Mouse (Mus musculus) limb, embryonic 12.5 days (tissue): ENCODE data around the gene Fgfr2. TPM values are rescaled to one million over a fixed set of nuclear protein-coding genes. Genes with fewer than 3 reads are reported as not detected.

Experiments used
- ATAC-seq: fragments of 200-750 bp; cut with Nextera tagmentation; 2 replicates; pipeline ENCODE4 v1.8.0; 2017; ENCODE audit warnings: low read depth, moderate TSS enrichment; ENCODE audit not compliant: insufficient number of reproducible peaks, insufficient read depth, low FRiP score, low TSS enrichment
- H3K27ac ChIP-seq: fragments of 300-500 bp; sonication (generic); 2 replicates; pipeline ENCODE4 v1.5.1; 2016; ENCODE audit warnings: mild to moderate bottlenecking, moderate library complexity
- H3K27me3 ChIP-seq: fragments of 300-500 bp; sonication (generic); 2 replicates; pipeline ENCODE4 v1.6.1; 2016; ENCODE audit warnings: mild to moderate bottlenecking, moderate library complexity
- H3K36me3 ChIP-seq: fragments of 300-500 bp; sonication (generic); 2 replicates; pipeline ENCODE4 v1.6.1; 2016; ENCODE audit warnings: mild to moderate bottlenecking, moderate library complexity
- H3K4me1 ChIP-seq: fragments of 300-500 bp; sonication (generic); replicated peaks from 2 replicates; pipeline ENCODE4 v1.6.1; 2016
- H3K4me2 ChIP-seq: fragments of 300-500 bp; sonication (generic); 2 replicates; pipeline ENCODE4 v1.6.1; 2016; ENCODE audit warnings: mild to moderate bottlenecking, moderate library complexity
- H3K4me3 ChIP-seq: fragments of 300-500 bp; sonication (generic); replicated peaks from 2 replicates; pipeline ENCODE4 v1.5.1; 2016; ENCODE audit warnings: mild to moderate bottlenecking
- H3K9ac ChIP-seq: fragments of 300-500 bp; sonication (generic); replicated peaks from 2 replicates; pipeline ENCODE4 v1.6.1; 2016; ENCODE audit warnings: mild to moderate bottlenecking, moderate library complexity
- H3K9me3 ChIP-seq: fragments of 300-500 bp; sonication (generic); 2 replicates; pipeline ENCODE4 v1.6.1; 2016; ENCODE audit warnings: mild to moderate bottlenecking, moderate library complexity
- WGBS: fragments of 180-500 bp; shearing (Covaris S2); methylation state at CpG from one replicate; pipeline ENCODE4 v1.1.7; 2016; 5-methylcytosine and 5-hydroxymethylcytosine counted together
- polyA plus RNA-seq: library from polyadenylated mRNA; unstranded; fragments of >200 nt; fragmentation: Nextera tagmentation; extraction: Ambion mirVana; gene quantifications from 2 replicates; pipeline ENCODE4 v1.2.1, GENCODE M21; 2016

Fgfr2 gene
- polyA plus RNA-seq, 1 experiment from 2014 or later, result 112 TPM

DNA sequence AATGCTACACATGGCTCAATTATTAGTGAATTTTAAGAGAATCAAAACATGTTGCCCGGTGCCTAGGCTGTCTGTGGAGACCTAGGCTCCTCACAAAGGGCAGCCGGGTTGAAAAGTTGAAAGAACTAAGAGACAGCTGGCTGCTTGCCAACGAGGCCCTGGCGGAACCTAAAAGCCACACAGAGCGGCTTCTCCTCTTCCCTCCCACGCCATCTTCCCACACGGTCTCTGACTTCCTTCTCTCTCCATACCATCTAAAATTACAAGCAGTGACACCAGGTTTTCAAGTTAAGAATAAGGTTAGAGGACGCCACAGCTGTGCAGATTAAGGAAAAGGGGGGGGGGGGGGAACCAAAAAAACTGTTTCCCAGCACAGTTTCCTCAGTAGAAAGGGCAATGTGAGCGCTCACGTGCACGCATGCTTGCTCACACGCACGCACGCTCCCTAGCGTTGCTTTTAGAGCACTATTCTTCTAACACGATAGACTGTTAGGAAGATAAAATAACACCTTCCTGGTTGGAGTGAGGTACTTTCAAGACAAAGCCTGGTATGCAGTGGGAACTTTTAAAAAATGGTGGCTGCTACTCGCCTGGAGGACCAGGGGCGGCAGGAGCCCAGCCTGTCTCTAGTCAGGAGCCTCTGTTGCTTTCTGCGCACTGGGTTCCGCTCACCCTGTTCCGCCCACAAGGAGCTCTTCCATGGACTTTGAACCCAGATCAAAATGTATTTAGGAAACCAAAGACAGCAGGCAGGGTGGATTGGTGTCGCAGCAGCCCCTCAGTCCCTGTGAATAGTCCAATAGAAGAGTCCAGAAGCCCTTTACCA, 2491.4 kb downstream of the Fgfr2 start:
- ATAC-seq, result no peak
- Histone ChIP-seq H3K9me3 (no peaks in the 10 kb centered on the region), H3K36me3 (no peaks in the 10 kb centered on the region), H3K4me2 (no peak overlapping the region), H3K9ac (no peak overlapping the region), H3K4me3 (no peak overlapping the region), H3K27ac (no peak overlapping the region), H3K4me1 (peaks cover 15% of the 10 kb centered on the region), H3K27me3 (no peaks in the 10 kb centered on the region)
- 65% methylated on average over 22 of the region's 22 CpGs for WGBS

DNA sequence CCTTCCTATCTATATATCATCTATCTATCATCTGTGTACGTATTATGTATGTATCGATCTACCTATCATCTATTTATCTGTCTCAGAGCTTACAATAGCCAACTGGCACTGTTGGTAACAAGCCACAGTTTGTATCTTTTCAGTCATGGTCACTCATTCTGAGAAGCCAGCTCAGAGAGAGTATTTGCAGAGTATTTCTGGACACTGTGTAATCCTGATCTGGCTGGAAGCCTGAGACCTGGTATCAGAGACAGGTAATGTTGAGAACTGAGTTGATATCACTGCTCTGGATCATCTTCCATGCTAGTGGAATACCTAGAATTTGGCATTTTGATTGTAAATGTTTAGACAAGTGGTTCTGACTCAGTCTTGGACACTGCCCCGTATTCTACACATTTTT, 2492.2 kb downstream of the Fgfr2 start:
- Histone ChIP-seq H3K4me3 (no peak overlapping the region), H3K27ac (no peak overlapping the region), H3K4me1 (peaks cover 14% of the 10 kb centered on the region), H3K27me3 (no peaks in the 10 kb centered on the region), H3K36me3 (no peaks in the 10 kb centered on the region), H3K4me2 (no peak overlapping the region), H3K9me3 (no peaks in the 10 kb centered on the region), H3K9ac (no peak overlapping the region)
- no peak for ATAC-seq
- 91% methylated on average over 3 of the region's 3 CpGs for WGBS

DNA sequence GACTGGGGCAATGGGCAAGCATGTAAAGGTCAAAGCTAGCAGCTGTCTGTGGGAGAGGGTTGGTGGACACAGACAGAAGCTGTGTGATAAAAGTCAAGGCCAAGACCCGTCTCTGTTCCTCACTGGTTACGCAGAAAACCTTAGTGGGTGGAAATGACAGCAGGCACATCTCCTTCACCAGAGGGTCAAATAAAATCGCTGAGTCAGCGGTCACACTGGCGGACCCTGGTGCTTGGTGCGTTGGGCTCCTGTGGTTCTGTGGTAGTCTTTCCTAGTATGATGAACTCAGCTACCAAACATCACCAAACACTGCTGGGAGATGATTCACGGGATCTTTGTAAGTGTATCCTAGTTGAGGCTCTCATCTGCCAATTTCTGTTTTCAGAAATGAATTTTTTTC, 2493.2 kb downstream of the Fgfr2 start:
- H3K4me1 ChIP-seq, result peaks cover 7% of the 10 kb centered on the region
- 93% methylated on average over 7 of the region's 7 CpGs for WGBS
- H3K9me3 ChIP-seq, result no peaks in the 10 kb centered on the region
- H3K4me2 ChIP-seq, result no peak overlapping the region
- no peak overlapping the region for H3K27ac ChIP-seq
- ATAC-seq, result no peak
- H3K9ac ChIP-seq, result no peak overlapping the region
- H3K27me3 ChIP-seq, result no peaks in the 10 kb centered on the region
- H3K36me3 ChIP-seq, result no peaks in the 10 kb centered on the region
- no peak overlapping the region for H3K4me3 ChIP-seq

DNA sequence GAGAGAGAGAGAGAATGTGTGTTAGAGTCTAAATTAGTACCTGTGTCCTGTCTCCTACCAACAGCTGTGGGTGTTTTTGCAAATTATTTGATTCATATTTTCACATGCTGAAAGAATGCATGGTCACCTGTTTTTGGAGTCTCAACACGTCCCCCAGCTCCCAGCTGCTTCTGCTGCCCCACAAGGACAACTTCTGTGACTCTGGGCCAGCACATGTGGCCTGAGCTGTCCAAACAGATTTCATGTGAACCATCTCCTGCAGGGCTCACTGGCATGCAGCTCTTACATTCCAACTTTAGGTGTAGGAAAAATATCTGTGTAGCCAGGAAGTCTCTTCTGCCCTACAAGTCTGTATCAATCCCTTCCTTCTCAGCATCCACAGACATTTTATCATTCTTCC, 2494.5 kb downstream of the Fgfr2 start:
- Histone ChIP-seq H3K36me3 (no peaks in the 10 kb centered on the region), H3K4me3 (no peak overlapping the region), H3K4me2 (no peak overlapping the region), H3K27me3 (no peaks in the 10 kb centered on the region; the same call in 1 of the 2 replicates), H3K4me1 (no peaks in the 10 kb centered on the region; the same call in 1 of the 2 replicates), H3K9ac (no peak overlapping the region), H3K27ac (no peak overlapping the region), H3K9me3 (no peaks in the 10 kb centered on the region)
- ATAC-seq, result no peak
- WGBS, result 54% methylated on average over 1 of the region's 1 CpGs

DNA sequence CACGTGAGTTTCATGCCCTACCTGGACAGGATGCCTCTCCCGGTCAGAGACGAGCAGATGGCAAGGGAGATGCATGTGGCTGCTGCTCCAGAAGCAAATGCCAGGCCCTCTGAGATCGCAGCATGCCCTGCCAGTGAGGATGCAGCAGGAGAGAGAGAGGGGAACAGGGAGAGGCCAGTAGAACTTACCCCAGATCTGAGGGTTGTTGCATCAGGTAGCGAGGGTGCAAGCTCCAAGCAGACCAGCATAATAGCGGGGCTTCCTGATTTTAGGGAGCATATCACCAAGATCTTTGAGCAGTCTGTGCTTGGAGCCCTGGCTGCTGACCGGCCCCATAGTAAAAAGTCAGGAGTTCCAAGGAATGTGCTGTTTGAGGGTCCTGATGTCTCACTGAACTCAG, 2497.8 kb downstream of the Fgfr2 start:
- ATAC-seq, result no peak
- H3K27me3 ChIP-seq, result no peaks in the 10 kb centered on the region; the same call in none of the 2 replicates
- H3K4me2 ChIP-seq, result no peak overlapping the region
- no peak overlapping the region for H3K9ac ChIP-seq
- no peaks in the 10 kb centered on the region for H3K9me3 ChIP-seq
- H3K36me3 ChIP-seq, result no peaks in the 10 kb centered on the region
- 78% methylated on average over 7 of the region's 7 CpGs for whole genome bisulfite sequencing
- no peak overlapping the region for H3K27ac ChIP-seq
- no peaks in the 10 kb centered on the region for H3K4me1 ChIP-seq
- no peak overlapping the region for H3K4me3 ChIP-seq

DNA sequence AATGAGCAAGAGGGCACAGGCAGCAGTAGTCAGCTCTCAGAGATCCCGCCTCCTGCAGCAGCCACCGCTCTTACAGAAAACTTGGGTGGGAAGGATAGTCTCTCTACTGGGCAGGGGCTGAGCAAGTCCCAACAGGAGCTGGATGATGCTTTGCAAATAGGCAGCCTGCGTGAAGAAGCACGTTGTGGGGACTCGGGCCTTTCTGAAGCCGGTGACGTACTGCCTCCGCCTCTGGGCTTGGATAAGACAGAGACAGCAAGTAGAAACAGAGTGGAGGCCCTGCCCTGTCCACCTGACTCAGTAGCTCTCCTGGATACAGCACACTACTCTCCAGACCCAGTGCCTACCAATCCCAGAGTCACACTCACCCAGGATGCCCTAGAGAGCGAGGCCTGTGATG, 2498.9 kb downstream of the Fgfr2 start:
- Histone ChIP-seq H3K9me3 (no peaks in the 10 kb centered on the region), H3K9ac (no peak overlapping the region), H3K4me1 (no peaks in the 10 kb centered on the region), H3K36me3 (no peaks in the 10 kb centered on the region), H3K4me3 (no peak overlapping the region), H3K27ac (no peak overlapping the region), H3K4me2 (no peak overlapping the region), H3K27me3 (no peaks in the 10 kb centered on the region; the same call in none of the 2 replicates)
- 84% methylated on average over 9 of the region's 9 CpGs for WGBS
- no peak for ATAC-seq

DNA sequence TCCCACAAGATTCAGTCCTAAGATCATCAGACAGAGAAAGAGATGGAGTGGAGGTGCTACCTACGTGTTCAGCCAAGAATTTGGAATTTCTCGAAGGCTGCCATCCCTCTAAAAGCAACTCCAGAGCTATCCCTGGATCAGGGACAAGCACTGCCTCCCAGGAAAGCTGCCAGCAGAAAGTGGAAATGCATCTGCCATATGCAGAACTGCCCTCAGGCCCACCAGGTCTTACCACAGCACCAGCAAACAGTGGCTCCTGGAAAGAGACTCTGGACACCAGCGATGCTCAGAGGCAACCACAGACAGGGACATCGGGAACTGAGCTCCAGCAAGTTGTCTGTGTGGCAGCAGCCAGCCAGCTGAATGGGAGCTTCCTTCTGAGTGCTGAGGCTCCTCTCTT, 2500.8 kb downstream of the Fgfr2 start:
- ATAC-seq, result no peak
- Histone ChIP-seq H3K9me3 (no peaks in the 10 kb centered on the region), H3K4me1 (no peaks in the 10 kb centered on the region), H3K27me3 (no peaks in the 10 kb centered on the region; the same call in none of the 2 replicates), H3K36me3 (no peaks in the 10 kb centered on the region), H3K9ac (no peak overlapping the region), H3K4me2 (no peak overlapping the region), H3K4me3 (no peak overlapping the region), H3K27ac (no peak overlapping the region)
- 87% methylated on average over 4 of the region's 4 CpGs for WGBS

DNA sequence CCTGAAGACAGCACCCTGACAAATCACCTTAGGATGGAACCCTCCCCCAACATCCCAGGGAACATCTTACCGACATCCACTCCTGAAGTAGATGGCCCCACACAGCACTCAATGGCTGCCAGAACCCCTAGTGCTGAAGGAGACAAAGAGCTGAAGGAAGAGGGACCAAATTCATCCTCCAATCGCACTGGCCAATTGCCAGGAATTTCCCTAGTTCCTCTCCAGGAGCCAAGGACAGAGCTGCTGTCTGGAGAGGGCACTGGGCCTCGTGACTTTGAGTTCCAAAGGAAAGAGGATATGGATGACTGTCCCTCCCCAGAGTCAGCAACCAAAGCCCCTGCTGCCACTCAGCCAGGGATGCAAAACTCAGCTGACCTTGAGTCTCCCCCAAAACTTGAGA, 2501.2 kb downstream of the Fgfr2 start:
- Histone ChIP-seq H3K9me3 (no peaks in the 10 kb centered on the region), H3K9ac (no peak overlapping the region), H3K27me3 (no peaks in the 10 kb centered on the region; the same call in none of the 2 replicates), H3K4me3 (no peak overlapping the region), H3K27ac (no peak overlapping the region), H3K4me2 (no peak overlapping the region), H3K4me1 (no peaks in the 10 kb centered on the region), H3K36me3 (no peaks in the 10 kb centered on the region)
- ATAC-seq, result no peak
- WGBS, result 69% methylated on average over 3 of the region's 3 CpGs

DNA sequence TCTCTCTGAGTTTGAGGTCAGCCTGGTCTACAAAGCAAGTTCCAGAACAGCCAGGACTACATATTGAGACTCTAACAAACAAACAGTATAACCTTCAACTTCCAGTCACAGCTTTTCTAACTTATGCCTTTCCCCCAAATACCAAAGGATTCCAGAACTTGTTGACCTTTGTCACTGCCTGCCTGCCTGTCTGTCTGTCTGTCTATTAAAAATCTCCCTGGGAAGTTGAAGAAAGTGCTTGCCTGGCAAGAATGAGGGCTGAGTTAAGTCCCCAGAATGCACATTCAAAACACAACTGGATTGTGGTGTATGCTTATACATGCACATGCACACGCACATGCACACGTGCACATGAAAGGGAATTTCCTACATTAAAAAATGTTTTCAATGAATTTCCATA, 2502.1 kb downstream of the Fgfr2 start:
- 94% methylated on average over 2 of the region's 2 CpGs for WGBS
- H3K9me3 ChIP-seq, result no peaks in the 10 kb centered on the region
- no peaks in the 10 kb centered on the region for H3K4me1 ChIP-seq
- H3K27me3 ChIP-seq, result no peaks in the 10 kb centered on the region; the same call in none of the 2 replicates
- no peak for ATAC-seq
- no peak overlapping the region for H3K9ac ChIP-seq
- H3K27ac ChIP-seq, result no peak overlapping the region
- H3K4me3 ChIP-seq, result no peak overlapping the region
- no peak overlapping the region for H3K4me2 ChIP-seq
- no peaks in the 10 kb centered on the region for H3K36me3 ChIP-seq

DNA sequence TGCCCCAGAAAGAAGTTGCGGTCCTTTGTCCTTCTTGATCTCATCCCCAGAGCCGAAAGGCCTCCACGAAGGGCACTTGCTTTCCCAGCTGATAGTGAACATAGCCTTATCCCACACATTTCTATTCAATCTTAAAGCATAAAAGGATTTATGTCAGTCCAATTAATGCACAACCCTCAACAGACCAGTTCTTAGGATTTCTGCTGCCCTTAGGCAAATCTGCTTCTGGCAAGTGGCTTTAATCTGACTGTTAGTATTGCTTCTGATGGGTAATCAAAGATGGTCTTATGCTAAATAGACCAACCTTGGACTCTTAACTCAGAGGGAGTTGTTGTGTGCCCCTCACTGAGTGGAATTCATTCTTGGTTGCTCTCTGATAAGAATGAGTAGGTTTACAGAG, 2505.6 kb downstream of the Fgfr2 start:
- no peaks in the 10 kb centered on the region for H3K36me3 ChIP-seq
- ATAC-seq, result no peak
- no peaks in the 10 kb centered on the region; the same call in 1 of the 2 replicates for H3K27me3 ChIP-seq
- 89% methylated on average over 3 of the region's 3 CpGs for WGBS
- no peaks in the 10 kb centered on the region for H3K4me1 ChIP-seq
- H3K4me3 ChIP-seq, result no peak overlapping the region
- H3K27ac ChIP-seq, result no peak overlapping the region
- no peak overlapping the region for H3K9ac ChIP-seq
- no peaks in the 10 kb centered on the region for H3K9me3 ChIP-seq
- no peak overlapping the region for H3K4me2 ChIP-seq

DNA sequence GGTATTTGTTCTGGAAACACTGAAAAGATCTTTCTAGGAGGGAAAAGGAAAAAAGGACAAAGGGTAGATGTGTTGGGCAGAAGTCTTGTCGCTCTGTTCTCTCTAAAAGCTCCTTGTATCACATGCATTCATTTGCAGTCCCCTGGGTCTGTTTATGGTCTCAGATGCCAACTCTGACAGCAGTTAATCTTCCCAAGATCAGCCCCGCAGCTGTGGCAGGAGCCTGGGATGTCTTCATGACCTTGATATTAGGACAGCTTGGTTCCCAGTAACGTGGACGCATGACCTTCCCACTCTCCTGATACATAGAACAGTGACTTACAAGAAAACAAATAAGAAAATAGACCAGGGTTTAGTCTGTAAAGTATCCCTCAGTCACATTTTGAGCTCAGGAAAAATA, 2509.2 kb downstream of the Fgfr2 start:
- WGBS, result 61% methylated on average over 4 of the region's 4 CpGs
- ATAC-seq, result no peak
- no peak overlapping the region for H3K4me2 ChIP-seq
- no peaks in the 10 kb centered on the region for H3K9me3 ChIP-seq
- H3K9ac ChIP-seq, result no peak overlapping the region
- H3K27ac ChIP-seq, result no peak overlapping the region
- no peak overlapping the region for H3K4me3 ChIP-seq
- peaks cover 9% of the 10 kb centered on the region for H3K27me3 ChIP-seq
- H3K36me3 ChIP-seq, result no peaks in the 10 kb centered on the region
- H3K4me1 ChIP-seq, result no peaks in the 10 kb centered on the region

DNA sequence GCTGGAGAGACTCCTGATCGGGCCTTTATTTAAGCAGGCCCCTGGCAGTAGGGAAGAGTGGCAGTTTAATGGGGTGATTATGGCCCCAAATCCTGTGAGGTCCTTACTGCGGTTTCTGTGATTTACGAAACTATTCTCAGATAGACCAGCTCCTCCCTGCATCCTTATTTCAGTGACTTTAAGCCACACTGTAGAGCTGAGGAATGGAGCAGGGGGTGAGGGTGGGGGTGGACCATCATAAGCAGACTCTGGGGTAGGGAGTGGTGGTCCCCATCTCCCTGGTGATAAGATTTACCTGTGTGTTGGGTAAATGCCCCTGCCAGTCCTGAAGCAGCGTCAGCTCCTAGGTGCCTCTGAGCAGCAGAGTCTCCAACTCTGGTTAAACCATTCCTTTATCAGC, 2516.2 kb downstream of the Fgfr2 start:
- peak; percentile 52; the same call in 1 of the 2 replicates for ATAC-seq
- Histone ChIP-seq H3K9me3 (no peaks in the 10 kb centered on the region), H3K36me3 (no peaks in the 10 kb centered on the region), H3K9ac (no peak overlapping the region), H3K4me1 (peaks cover 21% of the 10 kb centered on the region; the same call in 1 of the 2 replicates), H3K27ac (no peak overlapping the region), H3K27me3 (peaks cover 32% of the 10 kb centered on the region), H3K4me2 (no peak overlapping the region), H3K4me3 (no peak overlapping the region)
- 29% methylated on average over 4 of the region's 4 CpGs for WGBS
